Mouse (Mus musculus): ENCODE data around the gene Olfr18. TPM values are rescaled to one million over a fixed set of nuclear protein-coding genes. Genes with fewer than 3 reads are reported as not detected.

The Olfr18 gene
- polyA plus RNA-seq, 1 experiment from 2014 or later: not detected

DNA sequence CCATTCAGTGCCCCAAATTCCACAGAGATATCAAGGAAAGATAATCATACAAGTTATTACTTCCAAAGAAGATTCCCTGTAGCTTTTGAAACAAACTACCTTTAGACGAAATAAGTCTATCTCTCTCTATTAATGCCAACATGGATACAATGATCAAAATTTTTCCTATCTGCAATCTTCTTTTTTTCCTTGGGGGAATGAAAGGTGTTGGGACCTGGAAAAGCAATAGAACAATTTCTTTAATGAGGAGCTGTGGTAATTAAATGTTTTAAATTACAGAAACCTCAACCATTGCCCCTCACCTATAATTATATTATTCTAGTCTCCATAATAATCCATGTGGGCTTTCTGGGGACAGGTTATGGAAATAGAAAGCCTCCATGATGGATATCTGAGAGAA, 53.8 kb downstream of the Olfr18 start, which contains the start of gene Olfr39:
Gene Olfr39, plus strand, starts transcription at position 301 of the 400 bp plus-strand sequence.
- H3K27ac ChIP-seq (ENCODE audit: low read length): no peak within 1 kb of the TSS
- H3K4me2 ChIP-seq (ENCODE audit: low read depth, low read length): no peak within 1 kb of the TSS
- ATAC-seq (ENCODE audit: low read depth): no peak
- no peaks in the 10 kb centered on the region for H3K27me3 ChIP-seq (ENCODE audit: control insufficient read depth, insufficient read depth, low read depth, low read length)
- no peak within 1 kb of the TSS for H3K9ac ChIP-seq (ENCODE audit: low read length)
- no peak within 1 kb of the TSS for H3K4me3 ChIP-seq (ENCODE audit: low read length)
- H3K4me1 ChIP-seq (replicated peaks; ENCODE audit: control insufficient read depth, insufficient read depth, low read length): no peaks in the 10 kb centered on the region
- no peaks in the 10 kb centered on the region for H3K9me3 ChIP-seq (ENCODE audit: control insufficient read depth, low read length)
- no peaks in the 10 kb centered on the region for H3K36me3 ChIP-seq (ENCODE audit: control insufficient read depth, insufficient read depth, low read length)
- 69% methylated on average over 1 of the region's 1 CpGs for WGBS

Other genes starting within 250 kb of the Olfr18 start
- not detected in 2 replicates for gene Olfr868, start 237.5 kb downstream of the Olfr18 start, polyA plus RNA-seq (2015; fragmentation: Nextera tagmentation; extraction: Ambion mirVana)
- not detected in 2 replicates for gene Olfr869, start 207.1 kb downstream of the Olfr18 start, polyA plus RNA-seq (2015; fragmentation: Nextera tagmentation; extraction: Ambion mirVana)
- gene Olfr870, start 162.0 kb downstream of the Olfr18 start, polyA plus RNA-seq (2015; fragmentation: Nextera tagmentation; extraction: Ambion mirVana): not detected in 2 replicates
- gene Olfr871, start 123.9 kb downstream of the Olfr18 start, polyA plus RNA-seq (2015; fragmentation: Nextera tagmentation; extraction: Ambion mirVana): not detected in 2 replicates
- gene Olfr872, start 99.0 kb downstream of the Olfr18 start, polyA plus RNA-seq (2015; fragmentation: Nextera tagmentation; extraction: Ambion mirVana): not detected in 2 replicates
- gene Olfr39, start 53.7 kb downstream of the Olfr18 start, polyA plus RNA-seq (2015; fragmentation: Nextera tagmentation; extraction: Ambion mirVana): not detected in 2 replicates
- not detected in 2 replicates for gene Olfr873, start 37.6 kb downstream of the Olfr18 start, polyA plus RNA-seq (2015; fragmentation: Nextera tagmentation; extraction: Ambion mirVana)
- gene Zfp560, start 49.1 kb upstream of the Olfr18 start, polyA plus RNA-seq (2015; fragmentation: Nextera tagmentation; extraction: Ambion mirVana): 38.5 and 40.0 TPM in 2 replicates
- 20.5 and 21.5 TPM in 2 replicates for gene Zfp26, start 124.1 kb upstream of the Olfr18 start, polyA plus RNA-seq (2015; fragmentation: Nextera tagmentation; extraction: Ambion mirVana)
- gene Zfp426, start 156.7 kb upstream of the Olfr18 start, polyA plus RNA-seq (2015; fragmentation: Nextera tagmentation; extraction: Ambion mirVana): 21.4 and 24.0 TPM in 2 replicates
- 113 and 120 TPM in 2 replicates for gene Zfp266, start 185.3 kb upstream of the Olfr18 start, polyA plus RNA-seq (2015; fragmentation: Nextera tagmentation; extraction: Ambion mirVana)
- gene Zfp846, start 245.2 kb upstream of the Olfr18 start, polyA plus RNA-seq (2015; fragmentation: Nextera tagmentation; extraction: Ambion mirVana): 18.1 and 21.4 TPM in 2 replicates

All from lung, embryonic 16.5 days (tissue).